19 mouse cellular contexts compared by ENCODE assay signal in genomic region chr12:54311896-54312521, GRCm38 (mm10).
DNase-seq lines count a peak whose midpoint lies in the region; ATAC-seq and TF ChIP-seq lines count a peak whose summit lies in the region.
"Had no signal": no experiment of that assay in that cellular context is flagged by ENCODE, and none has a peak within 500 bp of the region (broad histone marks: within the 10 kb centered on the region; RNA-seq: fewer than 3 reads in every experiment).

No protein-coding gene starts in this region.

- no peak for ATAC-seq in kidney, postnatal 0 days (replicated peaks; ENCODE audit: low FRiP score, low read depth)
- ATAC-seq: inflammation-experienced regulatory T-cells, adult 6 months had no signal

- 0 out of 2 replicates have a peak overlapping the region, but pooled peaks have one; percentile 55 for H3K27ac ChIP-seq in kidney, postnatal 0 days
- peak overlapping the region; percentile 90 for H3K27ac ChIP-seq in small intestine, adult 2 months (ENCODE audit: insufficient read depth, low read depth, low read length)
- no peak overlapping the region for H3K27ac ChIP-seq in forebrain, embryonic 10.5 days
- H3K27ac ChIP-seq: embryonic facial prominence, embryonic 15.5 days; forebrain, embryonic 13.5 days; macrophage had no signal

- TF ChIP-seq POLR2A in small intestine, adult 2 months (IDR thresholded peaks at IDR 0.05; ENCODE audit: low read depth, low read length): no peak

- H3K4me1 ChIP-seq in kidney, postnatal 0 days (replicated peaks; ENCODE audit: insufficient read depth, low read length): peaks cover 12% of the 10 kb centered on the region
- H3K4me1 ChIP-seq in E14TG2a.4 (replicated peaks; ENCODE audit: low read depth, low read length): peaks cover 79% of the 10 kb centered on the region
- H3K4me1 ChIP-seq in small intestine, adult 2 months (ENCODE audit: control insufficient read depth, insufficient read depth, insufficient read length, low read length): peaks cover 25% of the 10 kb centered on the region
- peaks cover 35% of the 10 kb centered on the region for H3K4me1 ChIP-seq in forebrain, embryonic 10.5 days

- H3K36me3 ChIP-seq in kidney, postnatal 0 days (ENCODE audit: insufficient read depth, low read length): no peaks in the 10 kb centered on the region
- no peaks in the 10 kb centered on the region for H3K36me3 ChIP-seq in E14TG2a.4 (ENCODE audit: insufficient read depth, low read length)
- no peaks in the 10 kb centered on the region for H3K36me3 ChIP-seq in small intestine, adult 2 months (ENCODE audit: control insufficient read depth, insufficient read depth, low read length)
- no peaks in the 10 kb centered on the region for H3K36me3 ChIP-seq in forebrain, embryonic 10.5 days (replicated peaks)
- H3K36me3 ChIP-seq: embryonic facial prominence, embryonic 15.5 days; heart, embryonic 13.5 days; limb, embryonic 10.5 days had no signal

- H3K4me2 ChIP-seq in kidney, postnatal 0 days (ENCODE audit: low read length): no peak overlapping the region

- H3K4me3 ChIP-seq in kidney, postnatal 0 days (replicated peaks; ENCODE audit: low read depth, low read length): no peak overlapping the region
- peak overlapping the region; percentile 73; the same call in 1 of the 2 replicates for H3K4me3 ChIP-seq in E14TG2a.4 (replicated peaks; ENCODE audit: low read length)
- no peak overlapping the region for H3K4me3 ChIP-seq in small intestine, adult 2 months (ENCODE audit: low read depth, low read length)
- H3K4me3 ChIP-seq in forebrain, embryonic 10.5 days: no peak overlapping the region

- DNase-seq in embryo, embryonic 9.5 days (ENCODE audit: extremely low spot score): peak; percentile 19
- DNase-seq in embryo, embryonic 11 days: no peak
- DNase-seq in kidney, postnatal 0 days (ENCODE audit: low spot score): no peak
- no peak for DNase-seq in kidney, adult 18-20 months
- no peak for DNase-seq in spleen, adult 12 weeks (ENCODE audit: low spot score)
- no peak for DNase-seq in forebrain, embryonic 10.5 days (ENCODE audit: extremely low spot score, low spot score)
- DNase-seq: cerebellum, postnatal 36 days; gastrocnemius, adult 2 months; kidney, postnatal 4 days; layer of hippocampus, postnatal 36 days; right cerebral cortex, postnatal 14 days had no signal

- no peaks in the 10 kb centered on the region for H3K9me3 ChIP-seq in kidney, postnatal 0 days (replicated peaks; ENCODE audit: low read length)
- no peaks in the 10 kb centered on the region for H3K9me3 ChIP-seq in E14TG2a.4 (ENCODE audit: low read length)
- H3K9me3 ChIP-seq in forebrain, embryonic 10.5 days: no peaks in the 10 kb centered on the region
- H3K9me3 ChIP-seq: embryonic facial prominence, embryonic 15.5 days; forebrain, embryonic 13.5 days; heart, embryonic 13.5 days; limb, embryonic 10.5 days had no signal

- no peak for TF ChIP-seq CTCF in kidney, postnatal 0 days (IDR thresholded peaks at IDR 0.05; ENCODE audit: low read depth)
- TF ChIP-seq CTCF in E14TG2a.4 (conservative IDR thresholded peaks at IDR 0.05; ENCODE audit: low read length): no peak
- no peak for TF ChIP-seq CTCF in small intestine, adult 2 months (IDR thresholded peaks at IDR 0.05; ENCODE audit: extremely low read depth, insufficient read length, insufficient replicate concordance, low read depth, low read length)

- no peaks in the 10 kb centered on the region for H3K27me3 ChIP-seq in kidney, postnatal 0 days (ENCODE audit: insufficient read depth, low read length)
- H3K27me3 ChIP-seq in E14TG2a.4 (ENCODE audit: insufficient read depth, low read length): no peaks in the 10 kb centered on the region
- H3K27me3 ChIP-seq in small intestine, adult 2 months (ENCODE audit: control insufficient read depth, insufficient read depth, low read length): no peaks in the 10 kb centered on the region
- H3K27me3 ChIP-seq in forebrain, embryonic 10.5 days (ENCODE audit: poor library complexity, severe bottlenecking): peaks cover 69% of the 10 kb centered on the region
- H3K27me3 ChIP-seq: embryonic facial prominence, embryonic 15.5 days; heart, embryonic 13.5 days had no signal

- H3K9ac ChIP-seq in kidney, postnatal 0 days (ENCODE audit: low read depth, low read length): no peak overlapping the region
- H3K9ac ChIP-seq: forebrain, embryonic 13.5 days had no signal

- WGBS in kidney, postnatal 0 days: 62% methylated on average over 4 of the region's 4 CpGs
- 64% methylated on average over 4 of the region's 4 CpGs for WGBS in small intestine, adult 2 months
- 44% methylated on average over 4 of the region's 4 CpGs for WGBS in forebrain, embryonic 10.5 days
